Mouse (Mus musculus): ENCODE measurements around the gene Gm45021.

DNA sequence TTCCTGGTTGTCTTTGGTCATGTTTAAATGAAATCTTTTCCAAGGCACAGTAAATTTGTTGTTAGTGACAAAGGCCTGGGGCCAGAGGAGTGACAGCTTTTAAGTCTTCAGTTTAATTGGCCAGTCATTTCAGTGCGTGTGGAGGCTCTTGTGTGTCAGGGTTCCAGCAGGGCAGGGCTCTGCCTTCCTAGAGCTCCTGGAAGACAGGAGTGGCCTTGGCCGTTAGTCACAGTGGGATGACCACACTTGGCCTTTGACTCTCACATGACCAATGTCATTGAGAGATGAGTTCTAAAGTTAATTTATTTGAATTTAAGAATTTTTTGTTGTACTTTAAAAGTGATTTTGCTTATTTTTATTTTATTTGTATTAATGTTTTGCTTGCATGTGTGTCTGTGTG lies 18.7 kb downstream of the Gm45021 start:
- TF ChIP-seq CTCF (IDR thresholded peaks at IDR 0.05; ENCODE audit: low read depth, low read length) (no peak), GATA1 (IDR thresholded peaks at IDR 0.05; ENCODE audit: borderline replicate concordance, low read length) (no peak)

Data from G1E (cell line).